Mouse (Mus musculus) megakaryocyte progenitor cell, adult 5-6 weeks (primary cell): ENCODE measurements at regions not wholly inside any gene's neighbourhood (a gene's known extent, or its start where the extent isn't known, plus 50 kb on each side); places are given as distances from the start of the nearest gene placed in this dataset.

Experiments used
- ATAC-seq: replicated peaks from 2 replicates; pipeline ENCODE4 v1.8.0; 2016; ENCODE audit warnings: mild to moderate bottlenecking, moderate TSS enrichment, inconsistent platforms; ENCODE audit not compliant: poor library complexity

GRCm38 (mm10) chr5:37898041-37898615 lies 73.7 kb upstream of the Msx1 start:
- no peak for ATAC-seq

- ATAC-seq = no peak
These were observed 73.1 kb upstream of the Msx1 start for GRCm38 (mm10) chr5:37897501-37897900.

DNA sequence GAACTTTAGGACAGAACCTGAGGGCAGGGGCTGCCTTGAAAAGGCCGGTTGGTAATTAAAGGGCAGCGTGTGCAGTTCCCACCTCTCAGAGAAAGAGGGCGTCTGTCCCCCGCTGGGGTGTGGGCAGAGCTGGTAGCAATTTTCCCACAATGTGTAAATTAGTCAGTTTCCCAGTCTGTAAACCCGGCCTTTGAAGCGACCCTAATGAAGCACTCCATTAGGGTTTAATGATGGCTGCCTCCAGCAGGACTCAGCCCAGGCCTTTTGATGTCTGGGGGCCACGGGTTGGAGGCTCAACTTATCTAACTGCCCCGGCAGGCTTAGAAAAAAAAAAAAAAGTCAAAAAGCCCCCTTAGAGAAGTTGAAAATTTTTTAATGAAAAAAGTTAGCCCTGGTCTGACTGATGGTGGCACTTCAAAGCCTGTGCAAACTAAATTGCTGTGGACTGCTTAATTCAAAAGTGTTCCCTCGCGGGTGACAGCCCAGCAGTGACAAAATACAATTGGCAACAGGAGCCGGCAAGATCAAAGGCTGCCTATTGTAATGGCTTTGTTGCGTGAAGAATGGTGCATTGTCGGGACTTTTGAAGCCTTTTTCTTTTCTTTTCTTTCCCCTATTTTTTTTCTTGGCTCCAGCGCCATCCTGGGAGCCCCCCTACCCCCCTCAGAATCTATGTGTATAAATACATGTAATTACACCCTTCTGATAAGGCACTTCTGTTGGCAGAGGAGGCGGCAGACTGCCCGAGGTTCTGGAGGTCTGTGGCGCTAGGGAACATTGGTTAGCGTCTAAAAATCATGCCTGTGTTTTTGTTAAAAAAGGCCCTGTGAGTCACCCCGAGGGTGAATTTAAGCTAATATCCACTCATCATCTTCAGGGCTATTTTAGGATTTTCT lies 71.3 kb upstream of the Msx1 start:
- ATAC-seq = no peak

- ATAC-seq = no peak
These were observed 69.5 kb upstream of the Msx1 start for GRCm38 (mm10) chr5:37893639-37894550.

DNA sequence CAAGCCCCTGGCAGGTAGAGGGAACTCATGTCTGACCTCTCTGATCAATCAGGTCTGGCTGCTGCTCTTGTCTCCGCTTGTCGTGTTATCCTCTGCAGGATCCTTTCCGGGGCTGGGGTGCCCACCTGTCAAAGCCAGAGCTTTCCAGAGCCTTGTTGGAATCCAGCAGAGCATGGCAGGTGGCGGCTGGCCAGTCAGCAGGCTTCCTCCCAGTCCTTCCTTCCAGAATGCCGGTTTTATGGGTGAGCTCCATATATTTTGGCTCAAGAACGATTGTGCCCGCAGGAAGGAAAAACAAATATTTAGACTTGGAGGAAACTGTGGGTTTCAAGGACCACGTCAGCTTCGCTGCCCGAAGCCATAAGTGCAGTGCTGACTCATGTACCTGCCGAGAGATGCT lies 66.3 kb upstream of the Msx1 start:
- ATAC-seq = no peak

DNA sequence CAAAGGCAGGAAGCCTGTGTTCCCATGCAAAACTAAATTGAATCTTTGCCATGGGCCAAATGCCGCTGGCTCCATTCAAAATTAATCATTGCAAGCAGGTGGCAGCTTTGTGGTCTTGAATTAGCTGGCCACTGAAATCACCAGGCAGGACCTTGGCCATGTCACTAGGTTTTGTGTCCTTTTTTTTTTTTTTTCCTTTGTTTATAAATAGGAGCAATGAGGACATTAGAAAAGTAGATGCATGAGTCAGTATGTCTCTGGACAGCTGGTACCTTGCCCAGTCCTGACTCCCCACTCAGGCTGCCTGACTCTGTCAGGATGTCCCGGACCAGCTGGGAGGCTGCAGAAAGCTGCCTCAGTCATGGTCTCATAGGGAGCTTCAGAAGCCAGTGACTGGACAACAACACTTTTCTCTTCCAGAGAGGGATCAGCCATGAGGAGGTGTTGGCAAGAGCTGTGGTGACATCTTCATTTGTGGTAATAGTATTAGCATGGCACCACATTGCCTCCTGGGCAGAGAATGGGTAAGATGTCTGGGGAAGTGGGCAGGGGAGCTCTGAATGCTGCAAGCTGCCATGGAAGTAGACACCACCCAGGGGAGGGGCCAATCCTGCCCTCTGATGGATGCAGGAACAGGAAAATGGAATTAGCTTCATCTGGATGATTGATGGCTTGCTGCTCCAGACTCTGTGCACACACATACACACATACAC lies 55.4 kb upstream of the Msx1 start:
- no peak for ATAC-seq

- ATAC-seq = no peak
These were observed 51.9 kb upstream of the Msx1 start for GRCm38 (mm10) chr5:37876240-37876639.

DNA sequence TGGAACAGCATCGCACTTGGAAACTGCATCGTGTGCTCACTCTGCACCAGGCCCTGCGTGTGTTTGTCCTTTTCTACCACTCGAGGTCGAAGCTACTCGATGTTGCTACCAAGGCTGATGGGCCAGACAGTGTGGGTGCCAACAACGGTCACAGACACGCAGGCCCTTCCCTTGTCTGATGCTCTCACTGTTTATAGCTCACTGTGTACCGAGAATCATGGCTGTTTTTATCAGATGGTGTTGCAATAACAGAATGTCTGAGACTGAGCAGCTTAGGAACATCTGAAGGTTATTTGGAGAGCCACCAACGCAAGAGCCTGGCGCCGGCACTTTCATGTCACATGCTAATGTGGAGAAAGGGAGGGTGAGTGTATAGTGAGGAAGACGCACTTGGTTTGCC lies 51.1 kb upstream of the Msx1 start:
- no peak for ATAC-seq

DNA sequence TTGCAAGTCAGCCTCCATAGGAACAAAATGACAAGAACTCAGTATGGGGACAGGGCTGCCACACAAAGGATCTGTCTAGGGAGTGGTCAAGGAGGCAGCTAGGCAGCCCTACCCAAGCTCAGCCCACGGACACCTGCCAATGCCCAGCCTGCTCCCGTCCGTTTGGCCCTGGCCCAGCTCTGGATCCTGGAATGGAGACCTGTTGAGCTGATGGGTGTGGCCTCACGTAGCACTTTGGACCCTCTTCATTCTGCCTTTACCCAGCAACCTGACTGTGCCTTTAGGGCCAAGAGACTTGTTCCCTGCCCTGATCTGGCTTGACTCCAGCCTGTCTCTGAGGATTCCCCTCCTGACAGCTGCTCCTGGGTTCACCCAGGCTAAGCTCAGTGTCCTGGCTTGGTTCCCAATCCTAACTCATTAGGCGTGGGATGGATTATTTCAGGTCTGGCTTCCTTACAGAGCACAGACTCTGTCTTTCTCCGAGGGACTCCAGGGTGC lies 50.5 kb upstream of the Msx1 start:
- ATAC-seq = no peak
